Mouse (Mus musculus): ENCODE results near the gene St6galnac4. TPM values are rescaled to one million over a fixed set of nuclear protein-coding genes. Genes with fewer than 3 reads are reported as not detected.

The St6galnac4 gene
- total RNA-seq, 2 experiments from 2014 or later: 36.7 to 39.1 TPM

DNA sequence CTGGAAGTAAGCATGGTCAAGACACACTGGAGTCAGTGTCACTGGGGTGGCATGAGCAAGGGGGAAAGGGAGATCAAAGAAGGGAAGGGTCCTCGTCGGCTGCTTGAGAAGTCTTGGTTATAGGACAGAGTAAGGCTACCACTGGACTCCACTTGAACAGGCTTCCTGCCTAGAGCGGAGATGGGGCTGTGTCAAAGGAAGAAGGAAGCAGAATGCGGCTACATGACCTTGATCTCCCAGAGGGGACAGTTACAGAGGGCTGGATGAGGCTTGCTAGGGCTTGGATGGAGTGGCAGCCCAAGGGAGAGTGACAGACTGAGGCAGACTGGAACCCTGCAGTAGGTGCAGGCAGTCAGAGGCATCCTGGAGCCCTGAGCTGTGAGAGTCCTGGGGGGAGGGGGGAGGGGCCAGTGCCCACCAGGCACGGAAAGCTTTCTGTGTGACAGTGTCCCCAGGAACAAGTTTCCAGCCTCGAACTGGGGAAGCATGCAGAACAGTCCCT, 53.7 kb downstream of the St6galnac4 start:
- DNase-seq (ENCODE audit: low spot score in 2 of 2): no peak
- intact Hi-C loops (cut with DNase I): no loop called here

DNA sequence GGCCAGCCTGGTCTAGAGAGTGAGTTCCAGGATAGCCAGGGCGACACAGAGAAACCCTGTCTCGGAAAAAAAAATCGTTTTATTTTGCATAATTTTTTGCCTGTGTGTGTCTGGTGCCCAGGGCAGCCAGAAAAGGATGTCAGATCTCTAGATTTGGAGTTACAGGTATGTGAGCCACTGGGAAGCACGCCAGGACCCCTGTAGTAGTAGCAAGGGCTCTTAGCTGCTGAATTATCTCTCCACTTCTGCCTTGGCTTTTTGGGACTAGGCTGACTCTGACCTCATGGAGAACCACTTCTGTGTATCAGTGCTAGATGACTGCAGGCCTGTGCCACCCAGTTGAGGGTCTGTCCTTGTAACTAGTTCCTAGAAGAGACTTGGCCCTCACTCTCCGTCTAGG, 54.9 kb downstream of the St6galnac4 start:
- no peak for DNase-seq (ENCODE audit: low spot score in 2 of 2)
- intact Hi-C loops (cut with DNase I): no loop called here

DNA sequence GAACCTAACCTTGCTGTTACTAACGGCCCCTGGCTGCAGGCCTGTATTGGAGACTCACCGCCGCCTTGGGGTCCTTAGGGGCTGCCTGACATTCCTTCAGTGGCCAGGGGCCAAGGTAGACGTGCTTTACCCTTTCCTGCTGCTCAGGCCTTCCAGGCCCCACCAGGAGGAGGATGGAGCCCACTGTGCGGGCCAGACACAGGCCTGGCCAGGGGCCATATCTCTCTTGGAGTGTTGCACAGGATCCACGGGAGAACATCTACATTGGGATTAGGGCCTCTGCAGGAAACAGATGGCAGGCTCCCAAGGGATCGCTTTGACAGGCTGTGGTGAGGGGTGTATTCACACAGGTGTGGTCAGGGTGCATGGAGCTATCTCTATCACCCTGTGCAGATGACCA, 55.9 kb downstream of the St6galnac4 start:
- intact Hi-C loops (cut with DNase I): no loop called here
- no peak for DNase-seq (ENCODE audit: low spot score in 2 of 2)

DNA sequence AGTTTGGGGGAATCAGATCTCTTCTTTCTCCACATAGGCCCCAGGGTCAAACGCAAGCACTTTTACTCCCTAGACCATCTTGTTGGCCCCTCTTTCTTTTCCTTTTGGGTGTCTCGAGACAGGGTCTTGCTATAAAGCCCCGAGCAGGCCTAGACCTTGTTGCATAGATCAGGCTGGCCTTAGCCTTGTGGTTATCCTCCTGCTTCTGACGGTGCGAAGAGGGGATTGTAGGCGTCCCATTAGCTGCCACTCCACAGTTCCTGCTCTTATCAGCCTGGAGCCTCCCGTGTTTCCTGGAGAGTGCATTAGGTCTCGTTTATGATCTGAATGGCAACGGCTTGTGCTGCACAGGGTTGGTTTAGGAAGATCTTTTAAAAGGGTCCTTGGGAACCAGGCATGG, 57.2 kb downstream of the St6galnac4 start:
- no peak for DNase-seq (ENCODE audit: low spot score in 2 of 2)
- intact Hi-C loops (cut with DNase I): no loop called here

DNA sequence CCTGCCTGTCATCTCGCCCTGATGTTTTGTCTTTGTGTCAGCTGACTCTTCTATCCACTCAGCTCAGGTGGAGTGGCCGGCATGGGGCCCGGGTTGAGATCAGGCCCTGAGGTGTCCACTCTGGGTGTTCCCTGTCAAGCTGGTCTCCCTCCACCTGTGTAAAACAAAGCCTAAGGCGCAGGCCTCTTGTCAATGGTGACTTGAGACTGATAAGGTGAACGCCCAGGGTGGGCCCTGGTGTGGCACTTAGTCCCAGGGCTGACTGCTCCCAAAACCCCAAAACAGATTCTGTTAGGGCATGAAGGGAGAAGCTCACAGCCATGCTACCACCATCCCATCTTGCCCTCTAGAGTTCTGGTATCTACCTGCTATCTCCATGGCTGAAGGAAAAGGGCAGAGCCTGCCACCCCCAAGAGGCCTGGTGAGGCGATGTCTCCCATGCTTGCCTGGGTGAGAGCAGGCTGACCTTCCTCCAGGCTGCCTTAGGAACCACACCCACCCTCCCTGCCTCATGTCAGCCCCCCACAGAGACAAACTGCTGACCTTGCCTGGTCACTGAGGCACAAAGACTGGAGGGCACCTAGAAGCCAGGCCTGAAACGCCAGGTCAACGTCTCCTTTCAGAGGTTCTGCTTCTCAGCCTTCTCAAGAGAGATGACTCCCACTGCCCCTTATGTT, 58.0 kb downstream of the St6galnac4 start:
- intact Hi-C loops (cut with DNase I): no loop called here
- DNase-seq (ENCODE audit: low spot score in 2 of 2): no peak

DNA sequence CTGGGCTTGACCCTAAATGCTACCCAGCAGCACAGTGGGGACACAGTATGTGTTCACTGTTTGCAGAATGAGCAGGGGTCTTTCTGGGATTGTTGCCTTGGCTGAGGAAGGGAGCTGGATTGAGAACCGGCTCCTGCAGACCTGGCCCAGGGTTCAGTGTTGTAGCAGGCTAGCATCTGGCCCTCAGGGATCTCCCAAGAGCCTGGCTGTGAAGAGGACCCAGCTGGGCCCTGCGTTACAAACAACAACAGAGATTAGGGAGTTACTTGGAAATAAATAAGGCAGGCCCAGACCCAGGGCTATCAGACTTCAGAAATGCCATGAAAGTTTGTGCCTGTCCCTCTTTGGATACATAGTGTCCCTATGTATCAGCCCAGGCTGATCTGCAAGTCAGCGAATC, 58.8 kb downstream of the St6galnac4 start:
- intact Hi-C loops (cut with DNase I): no loop called here

DNA sequence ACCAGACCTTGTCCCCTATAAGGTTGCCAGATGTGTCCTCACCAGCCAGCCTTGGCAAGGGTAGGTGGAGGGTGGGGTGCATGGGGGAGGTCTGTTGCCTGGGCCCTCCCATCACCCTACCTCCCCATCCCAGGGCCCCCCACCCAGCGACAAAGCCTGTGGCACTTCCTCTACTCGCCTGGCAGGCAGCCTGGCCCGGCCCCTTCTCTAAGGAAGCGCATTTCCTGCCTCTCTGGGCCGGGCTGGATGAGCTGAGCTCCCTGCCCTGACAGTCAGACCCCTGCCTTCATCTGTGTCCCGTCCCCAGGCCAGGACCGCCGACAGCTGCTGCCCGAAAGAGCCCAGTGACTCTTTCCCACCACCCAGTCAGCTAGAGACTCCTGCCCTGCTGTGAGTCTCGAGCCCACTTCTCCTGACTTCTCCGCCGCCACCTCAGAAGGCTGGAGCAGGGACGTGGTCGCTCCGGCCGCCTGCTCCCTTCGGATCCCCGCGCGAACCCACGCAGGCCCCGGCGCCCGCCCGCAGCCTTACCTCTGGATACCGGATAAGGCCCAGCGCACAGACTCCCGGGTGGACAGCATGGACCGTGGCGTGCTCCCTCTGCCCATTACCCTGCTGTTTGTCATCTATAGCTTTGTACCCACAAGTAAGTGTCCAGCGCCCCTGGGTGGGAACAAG, 59.6 kb downstream of the St6galnac4 start, which contains the start of gene Eng:
Gene Eng (plus strand): TSS at position 217 of the 678 bp plus-strand sequence.
- intact Hi-C loops (cut with DNase I): no loop called here

More for the DNA sequence above, 58.8 kb downstream of the St6galnac4 start:
- no peak for DNase-seq (ENCODE audit: low spot score in 2 of 2)

DNA sequence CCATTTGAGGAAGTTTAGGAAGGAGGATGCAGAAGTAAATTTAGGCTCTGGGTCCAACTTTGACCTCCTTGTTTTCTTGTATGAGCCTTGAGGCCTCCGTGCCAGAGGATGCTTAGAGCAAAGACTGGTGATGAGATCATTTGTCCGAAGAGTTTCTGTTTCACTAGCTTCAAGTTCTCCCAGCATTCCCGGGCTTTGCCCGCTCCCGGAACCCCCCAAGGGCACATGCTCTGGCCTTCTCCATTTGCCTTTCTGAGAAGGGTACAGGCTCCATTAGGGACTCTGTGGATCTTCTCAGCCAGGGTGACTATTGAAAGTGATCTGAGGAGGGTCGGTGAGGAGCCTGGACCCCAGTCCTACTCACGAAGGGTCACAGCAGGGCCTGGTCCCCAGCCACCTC, 60.5 kb downstream of the St6galnac4 start:
- intact Hi-C loops (cut with DNase I): no loop called here
- DNase-seq (ENCODE audit: low spot score in 2 of 2): no peak

More for the DNA sequence above, 59.6 kb downstream of the St6galnac4 start, which contains the start of gene Eng:
- DNase-seq (ENCODE audit: low spot score in 2 of 2): no peak

Other genes with a start within 250 kb of the St6galnac4 start
- 10 to 100 TPM; 60.4 to 97.8 TPM for gene Ciz1, start 234.8 kb upstream of the St6galnac4 start, total RNA-seq (2021)
- 1,000 to 10,000 TPM; 1,215 to 1,406 TPM for gene Dnm1, start 233.8 kb upstream of the St6galnac4 start, total RNA-seq (2021)
- 100 to 1,000 TPM; 312 to 437 TPM for gene 1110008P14Rik, start 205.2 kb upstream of the St6galnac4 start, total RNA-seq (2021)
- 1 to 10 TPM in 1 of 2 experiments, under 1 TPM in 1; 0.91 to 1.8 TPM for gene Lcn2, start 198.8 kb upstream of the St6galnac4 start, total RNA-seq (2021)
- 10 to 100 TPM; 40.6 to 54.8 TPM for gene Ptges2, start 191.2 kb upstream of the St6galnac4 start, total RNA-seq (2021)
- 1 to 10 TPM; 3.9 TPM for gene Naif1, start 136.6 kb upstream of the St6galnac4 start, total RNA-seq (2021)
- gene Slc25a25, start 135.7 kb upstream of the St6galnac4 start, total RNA-seq (2021): 10 to 100 TPM; 58.5 to 60.5 TPM
- 10 to 100 TPM; 53.6 to 68.9 TPM for gene Fam102a, start 51.8 kb upstream of the St6galnac4 start, total RNA-seq (2021)
- 10 to 100 TPM; 74.8 to 77.0 TPM for gene Dpm2, start 16.2 kb upstream of the St6galnac4 start, total RNA-seq (2021)
- gene Pip5kl1, start 12.3 kb upstream of the St6galnac4 start, total RNA-seq (2021): 10 to 100 TPM in 1 of 2 experiments, 1 to 10 TPM in 1; 9.2 to 11.7 TPM
- 1 to 10 TPM; 1.1 to 1.4 TPM for gene 9430097D07Rik, start 11.4 kb upstream of the St6galnac4 start, total RNA-seq (2021)
- gene St6galnac6, start 12.6 kb downstream of the St6galnac4 start, total RNA-seq (2021): 100 to 1,000 TPM; 121 to 135 TPM
- 100 to 1,000 TPM; 152 to 173 TPM for gene Ak1, start 34.7 kb downstream of the St6galnac4 start, total RNA-seq (2021)
- gene Eng, start 59.5 kb downstream of the St6galnac4 start, total RNA-seq (2021): 10 to 100 TPM; 22.0 to 26.1 TPM
- 10 to 100 TPM in 1 of 2 experiments, 1 to 10 TPM in 1; 6.0 to 10.5 TPM for gene Fpgs, start 117.0 kb downstream of the St6galnac4 start, total RNA-seq (2021)
- gene Cdk9, start 126.0 kb downstream of the St6galnac4 start, total RNA-seq (2021): 100 to 1,000 TPM; 105 to 117 TPM
- gene Sh2d3c, start 134.0 kb downstream of the St6galnac4 start, total RNA-seq (2021): 10 to 100 TPM; 33.3 to 45.8 TPM
- 1 to 10 TPM; 2.5 to 3.2 TPM for gene 6330409D20Rik, start 153.9 kb downstream of the St6galnac4 start, total RNA-seq (2021)
- gene Tor2a, start 170.1 kb downstream of the St6galnac4 start, total RNA-seq (2021): 10 to 100 TPM; 27.8 to 29.9 TPM
- gene Ttc16, start 188.5 kb downstream of the St6galnac4 start, total RNA-seq (2021): under 1 TPM; 0.41 to 0.72 TPM
- gene Ptrh1, start 188.7 kb downstream of the St6galnac4 start, total RNA-seq (2021): 1 to 10 TPM; 7.2 to 9.2 TPM
- gene Cfap157, start 197.3 kb downstream of the St6galnac4 start, total RNA-seq (2021): under 1 TPM in 1 of 2 experiments, not detected in 1; 0.29 TPM

All from left cerebral cortex, postnatal 36 days (tissue).